Mouse (Mus musculus) MEL (cell line): ENCODE data around the gene Bcl7c. TPM values are rescaled to one million over a fixed set of nuclear protein-coding genes. Genes with fewer than 3 reads are reported as not detected.
A peak's percentile ranks its signal among the peaks of the same experiment; 100 is the strongest.

ENCODE experiments used
- DNase-seq: peaks from one replicate; pipeline ENCODE4 v3.0.0; 2011; ENCODE audit warnings: low read depth, low spot score
- H3K27ac ChIP-seq: 2 replicates; pipeline ENCODE4 v1.5.1; 2012; ENCODE audit warnings: low read depth, mild to moderate bottlenecking, control low read depth, low read length, moderate library complexity; ENCODE audit not compliant: control insufficient read depth
- H3K27me3 ChIP-seq, 2 experiments: fragments of 150-350 bp in 1 of 2; sonication (generic) in 1 of 2; 2 replicates each; pipeline ENCODE4 v1.6.1; 2012; ENCODE audit warnings: low read length in 2 of 2, mild to moderate bottlenecking in 2 of 2, improper control_type of control experiment in 1 of 2, moderate library complexity in 1 of 2; ENCODE audit not compliant: insufficient read depth in 2 of 2, control insufficient read depth in 1 of 2
- H3K36me3 ChIP-seq, 2 experiments: 2 replicates each; pipeline ENCODE4 v1.6.1; 2012 to 2014; ENCODE audit warnings: low read length in 2 of 2, improper control_type of control experiment in 1 of 2, inconsistent platforms in 1 of 2, mild to moderate bottlenecking in 1 of 2; ENCODE audit not compliant: insufficient read depth in 2 of 2, control insufficient read depth in 1 of 2
- H3K4me1 ChIP-seq, 2 experiments: fragments of 150-350 bp in 1 of 2; sonication (generic) in 1 of 2; 2 replicates each; pipeline ENCODE4 v1.6.1; 2012; ENCODE audit warnings: low read length in 2 of 2, improper control_type of control experiment in 1 of 2, mild to moderate bottlenecking in 1 of 2; ENCODE audit not compliant: insufficient read depth in 2 of 2, control insufficient read depth in 1 of 2
- H3K4me3 ChIP-seq, 2 experiments: fragments of 150-350 bp in 1 of 2; sonication (generic) in 1 of 2; 2 replicates each; pipeline ENCODE4 v1.5.1; 2012; ENCODE audit warnings: low read depth in 2 of 2, low read length in 2 of 2, mild to moderate bottlenecking in 2 of 2, moderate library complexity in 2 of 2, control low read depth in 1 of 2, improper control_type of control experiment in 1 of 2; ENCODE audit not compliant: control insufficient read depth in 1 of 2, insufficient read depth in 1 of 2
- H3K79me2 ChIP-seq: 2 replicates; pipeline ENCODE4 v1.6.1; 2012; ENCODE audit warnings: mild to moderate bottlenecking, low read length, moderate library complexity; ENCODE audit not compliant: control insufficient read depth, poor library complexity, insufficient read depth
- H3K9ac ChIP-seq: 2 replicates; pipeline ENCODE4 v1.6.1; 2012; ENCODE audit warnings: low read depth, mild to moderate bottlenecking, control low read depth, low read length, moderate library complexity; ENCODE audit not compliant: control insufficient read depth, poor library complexity, severe bottlenecking
- H3K9me3 ChIP-seq: fragments of 150-350 bp; sonication (generic); replicated peaks from 2 replicates; pipeline ENCODE4 v1.6.1; 2012; ENCODE audit warnings: mild to moderate bottlenecking, low read length, improper control_type of control experiment, moderate library complexity; ENCODE audit not compliant: insufficient read depth
- BHLHE40 ChIP-seq: IDR thresholded peaks from 2 replicates; pipeline ENCODE4 v1.6.1; 2012; ENCODE audit warnings: low read depth, mild to moderate bottlenecking, inconsistent platforms, low read length, improper control_type of control experiment, borderline replicate concordance
- CHD1 ChIP-seq: IDR thresholded peaks from 2 replicates; pipeline ENCODE4 v1.6.1; 2012; ENCODE audit warnings: low read depth, mild to moderate bottlenecking, inconsistent platforms, low read length, improper control_type of control experiment
- CTCF ChIP-seq, 3 experiments: IDR thresholded peaks in 2 of 3; conservative IDR thresholded peaks in 1 of 3; 2 replicates each; pipeline ENCODE4 v1.5.1; 2011 to 2012; ENCODE audit warnings: low read length in 3 of 3, low read depth in 2 of 3, mild to moderate bottlenecking in 2 of 3, improper control_type of control experiment in 1 of 3, inconsistent platforms in 1 of 3, mixed read lengths in 1 of 3, moderate library complexity in 1 of 3; ENCODE audit not compliant: control insufficient read depth in 1 of 3, insufficient read depth in 1 of 3, poor library complexity in 1 of 3, severe bottlenecking in 1 of 3
- ELF1 ChIP-seq: IDR thresholded peaks from 2 replicates; pipeline ENCODE4 v1.6.1; 2014; ENCODE audit warnings: low read depth, mild to moderate bottlenecking, inconsistent platforms, low read length, improper control_type of control experiment, moderate library complexity
- HCFC1 ChIP-seq: IDR thresholded peaks from 2 replicates; pipeline ENCODE4 v1.6.1; 2012; ENCODE audit warnings: low read depth, mild to moderate bottlenecking, inconsistent platforms, low read length, improper control_type of control experiment, moderate library complexity
- KAT2A ChIP-seq: conservative IDR thresholded peaks from 2 replicates; pipeline ENCODE4 v1.6.1; 2012; ENCODE audit warnings: low read depth, low read length, improper control_type of control experiment, inconsistent platforms
- MAX ChIP-seq: IDR thresholded peaks from 2 replicates; pipeline ENCODE4 v1.6.1; 2011; ENCODE audit warnings: low read length, improper control_type of control experiment
- MAZ ChIP-seq: IDR thresholded peaks from 2 replicates; pipeline ENCODE4 v1.6.1; 2012; ENCODE audit warnings: low read depth, mild to moderate bottlenecking, inconsistent platforms, low read length, improper control_type of control experiment
- MEF2A ChIP-seq: IDR thresholded peaks from 2 replicates; pipeline ENCODE4 v1.6.1; 2014; ENCODE audit warnings: low read depth, mild to moderate bottlenecking, inconsistent platforms, low read length, improper control_type of control experiment; ENCODE audit not compliant: poor library complexity, insufficient replicate concordance, severe bottlenecking; ENCODE audit errors: extremely low read depth
- MXI1 ChIP-seq: IDR thresholded peaks from 2 replicates; pipeline ENCODE4 v1.6.1; 2011; ENCODE audit warnings: mild to moderate bottlenecking, low read depth, low read length, improper control_type of control experiment
- NELFE ChIP-seq: IDR thresholded peaks from 2 replicates; pipeline ENCODE4 v1.6.1; 2011; ENCODE audit warnings: low read depth, low read length, improper control_type of control experiment
- NRF1 ChIP-seq: IDR thresholded peaks from 2 replicates; pipeline ENCODE4 v1.6.1; 2014; ENCODE audit warnings: low read depth, mild to moderate bottlenecking, inconsistent platforms, low read length, improper control_type of control experiment, moderate library complexity; ENCODE audit not compliant: poor library complexity, insufficient read depth, severe bottlenecking
- POLR2A ChIP-seq, 2 experiments: IDR thresholded peaks; 2 replicates each; pipeline ENCODE4 v1.6.1; 2011 to 2012; ENCODE audit warnings: low read length in 2 of 2, mild to moderate bottlenecking in 2 of 2, control low read depth in 1 of 2, improper control_type of control experiment in 1 of 2, low read depth in 1 of 2, moderate library complexity in 1 of 2; ENCODE audit not compliant: control insufficient read depth in 1 of 2, insufficient read depth in 1 of 2, poor library complexity in 1 of 2
- POLR2AphosphoS2 ChIP-seq: IDR thresholded peaks from 2 replicates; pipeline ENCODE4 v1.6.1; 2011; ENCODE audit warnings: low read length, improper control_type of control experiment
- RAD21 ChIP-seq: IDR thresholded peaks from 2 replicates; pipeline ENCODE4 v1.6.1; 2011; ENCODE audit warnings: mild to moderate bottlenecking, low read depth, low read length, improper control_type of control experiment
- RCOR1 ChIP-seq: IDR thresholded peaks from 2 replicates; pipeline ENCODE4 v1.6.1; 2012; ENCODE audit warnings: low read depth, mild to moderate bottlenecking, inconsistent platforms, low read length, improper control_type of control experiment
- SIN3A ChIP-seq: IDR thresholded peaks from 2 replicates; pipeline ENCODE4 v1.6.1; 2012; ENCODE audit warnings: low read length, improper control_type of control experiment, inconsistent platforms
- TBP ChIP-seq: IDR thresholded peaks from 2 replicates; pipeline ENCODE4 v1.8.0; 2011; ENCODE audit warnings: low read depth, low read length, improper control_type of control experiment
- TCF12 ChIP-seq: IDR thresholded peaks from 2 replicates; pipeline ENCODE4 v1.6.1; 2014; ENCODE audit warnings: low read depth, mild to moderate bottlenecking, inconsistent platforms, low read length, improper control_type of control experiment, moderate library complexity
- USF1 ChIP-seq: IDR thresholded peaks from 2 replicates; pipeline ENCODE4 v1.6.1; 2014; ENCODE audit warnings: low read depth, mild to moderate bottlenecking, inconsistent platforms, low read length, improper control_type of control experiment, moderate library complexity
- ZMIZ1 ChIP-seq: IDR thresholded peaks from 2 replicates; pipeline ENCODE4 v1.6.1; 2012; ENCODE audit warnings: low read depth, mild to moderate bottlenecking, inconsistent platforms, low read length, improper control_type of control experiment, moderate library complexity
- ZNF384 ChIP-seq: IDR thresholded peaks from 2 replicates; pipeline ENCODE4 v1.6.1; 2012; ENCODE audit warnings: low read depth, mild to moderate bottlenecking, inconsistent platforms, low read length, improper control_type of control experiment
- polyA plus RNA-seq, 2 experiments: library from polyadenylated mRNA; stranded (reverse) in 1 of 2; unstranded in 1 of 2; fragments of >175 nt in 1 of 2; fragments of >200 nt in 1 of 2; gene quantifications; 2 replicates each; pipeline versions ENCODE4 v1.2.1 to v1.2.4; 2012; ENCODE audit warnings: low replicate concordance in 2 of 2, low read depth in 1 of 2; ENCODE audit not compliant: insufficient read length in 2 of 2, insufficient read depth in 1 of 2, missing spikeins in 1 of 2
- total RNA-seq: library from RNA; depleted of rRNA; stranded (reverse); fragments of 300-350 nt; gene quantifications from 2 replicates; pipeline ENCODE4 v1.2.3, GENCODE M21; 2012

Bcl7c gene
- total and polyA plus RNA-seq, 3 experiments: 72.4 to 98.4 TPM; not detected in 1

- Histone ChIP-seq H3K79me2 (peaks cover 4% of the 10 kb centered on the region; the same call in 1 of the 2 replicates), H3K27me3 (no peaks in the 10 kb centered on the region), H3K36me3 (peaks cover 0 to 15% of the 10 kb centered on the region in 2 experiments; a peak in 2 of 4 replicates), H3K9me3 (no peaks in the 10 kb centered on the region), H3K9ac (peak within 1 kb of the TSS; percentile 77), H3K27ac (peak within 1 kb of the TSS; percentile 85), H3K4me3 (peak within 1 kb of the TSS; percentile 59 to 60), H3K4me1 (peaks cover 6 to 14% of the 10 kb centered on the region in 2 experiments)
- TF ChIP-seq TCF12 (peak; percentile 3; the same call in 1 of the 2 replicates), CHD1 (0 out of 2 replicates have a peak, but pooled peaks have one; percentile 21), NELFE (peak; percentile 26; the same call in 1 of the 2 replicates), HCFC1 (peak; percentile 99), NRF1 (peak; percentile 38; the same call in 1 of the 2 replicates), BHLHE40 (peak; percentile 2; the same call in 1 of the 2 replicates), ZNF384 (no peak), KAT2A (peak; percentile 96), MEF2A (no peak), RCOR1 (no peak), MAZ (peak; percentile 99), MXI1 (peak; percentile 74), RAD21 (no peak), CTCF (IDR thresholded peaks at IDR 0.05 in 2 of 3, conservative IDR thresholded peaks at IDR 0.05 in 1 of 3; ENCODE audit: control insufficient read depth in 1 of 3, insufficient read depth in 1 of 3, low read depth in 2 of 3, low read length in 3 of 3, poor library complexity in 1 of 3, severe bottlenecking in 1 of 3) (no peak), ELF1 (peak; percentile 69), USF1 (peak; percentile 49), POLR2A (IDR thresholded peaks at IDR 0.05; ENCODE audit: control insufficient read depth in 1 of 2, insufficient read depth in 1 of 2, low read depth in 1 of 2, low read length in 2 of 2, poor library complexity in 1 of 2) (0 out of 4 replicates have a peak, but pooled peaks have one; percentile 39 to 51), TBP (peak; percentile 16; the same call in 1 of the 2 replicates), SIN3A (peak; percentile 65), MAX (peak; percentile 49; the same call in 1 of the 2 replicates), POLR2AphosphoS2 (peak; percentile 76), ZMIZ1 (peak; percentile 52; the same call in 1 of the 2 replicates)
- DNase-seq: peak; percentile 89
These were observed 4.0 kb upstream of the Bcl7c start, which contains the start of gene Ctf1 for GRCm38 (mm10) chr7:127712461-127713385. Ctf1 (plus strand) TSS chr7:127712736.
